Mouse (Mus musculus) left cerebral cortex, postnatal 36 days (tissue): Measurements from ENCODE around the gene Prex1. TPM values are rescaled to one million over a fixed set of nuclear protein-coding genes. Genes with fewer than 3 reads are reported as not detected.

Source experiments
- DNase-seq, 2 experiments: peaks; one replicate each; pipeline ENCODE4 v3.0.0; 2021 to 2022; ENCODE audit warnings: low spot score in 2 of 2, mixed read lengths in 1 of 2
- intact Hi-C: fragments of 180-260 bp; cut with DNase I; formaldehyde crosslinking; loops from one replicate; pipeline ENCODE4 v1.15.1; 2025
- total RNA-seq, 2 experiments: library from RNA; stranded (reverse); gene quantifications; 2 replicates each; pipeline ENCODE4 v1.2.3; 2021

Prex1 gene
- total RNA-seq, 2 experiments from 2014 or later: 104 to 114 TPM

- DNase-seq: no peak
- intact Hi-C loops: no loop called here
Measured at GRCm38 (mm10) chr2:166647242-166647641, 66.4 kb downstream of the Prex1 start.

GRCm38 (mm10) chr2:166646434-166647088, 67.1 kb downstream of the Prex1 start:
- no peak for DNase-seq
- intact Hi-C loops: no loop called here

GRCm38 (mm10) chr2:166644816-166645215, 68.8 kb downstream of the Prex1 start:
- intact Hi-C loops: no loop called here

GRCm38 (mm10) chr2:166642581-166642987, 71.0 kb downstream of the Prex1 start:
- DNase-seq: peak; percentile 71 to 76
- intact Hi-C loops: loop anchor here (2.0 kb wide), 1 partner anchor 20 kb away; no protein-coding TSS in a partner anchor

More at GRCm38 (mm10) chr2:166644816-166645215, 68.8 kb downstream of the Prex1 start:
- no peak for DNase-seq

GRCm38 (mm10) chr2:166639750-166640149, 73.9 kb downstream of the Prex1 start:
- DNase-seq: no peak
- intact Hi-C loops: loop anchor here (5.0 kb wide), 1 partner anchor 73 kb away; the partner anchor contains the start of gene Prex1

GRCm38 (mm10) chr2:166638947-166639641, 74.5 kb downstream of the Prex1 start:
- DNase-seq: no peak
- intact Hi-C loops: loop anchor here (5.0 kb wide), 1 partner anchor 73 kb away; the partner anchor contains the start of gene Prex1

GRCm38 (mm10) chr2:166638079-166638800, 75.4 kb downstream of the Prex1 start:
- intact Hi-C loops: loop anchor here (5.0 kb wide), 1 partner anchor 74 kb away; the partner anchor contains the start of gene Prex1
- no peak for DNase-seq

- no peak for DNase-seq
- intact Hi-C loops: loop anchor here (5.0 kb wide), 1 partner anchor 75 kb away; the partner anchor contains the start of gene Prex1
Measured at GRCm38 (mm10) chr2:166637673-166637990, 76.0 kb downstream of the Prex1 start.

GRCm38 (mm10) chr2:166636867-166637672, 76.6 kb downstream of the Prex1 start:
- intact Hi-C loops: loop anchor here (5.0 kb wide), 1 partner anchor 75 kb away; the partner anchor contains the start of gene Prex1
- DNase-seq: peak; percentile 74 to 76

- intact Hi-C loops: loop anchor here (5.0 kb wide), 1 partner anchor 77 kb away; the partner anchor contains the start of gene Prex1
- DNase-seq: no peak
Measured at GRCm38 (mm10) chr2:166635521-166635920, 78.1 kb downstream of the Prex1 start.

GRCm38 (mm10) chr2:166632571-166633361, 80.9 kb downstream of the Prex1 start:
- intact Hi-C loops: no loop called here
- peak in 1 of 2 experiments; percentile 59 for DNase-seq

GRCm38 (mm10) chr2:166631621-166632171, 81.9 kb downstream of the Prex1 start:
- intact Hi-C loops: no loop called here
- no peak for DNase-seq

GRCm38 (mm10) chr2:166631189-166631588, 82.4 kb downstream of the Prex1 start:
- no peak for DNase-seq
- intact Hi-C loops: no loop called here

GRCm38 (mm10) chr2:166629941-166630674, 83.5 kb downstream of the Prex1 start:
- intact Hi-C loops: loop anchor here (5.0 kb wide), 1 partner anchor 37 kb away; no protein-coding TSS in a partner anchor
- DNase-seq: peak in 1 of 2 experiments; percentile 55

- intact Hi-C loops: loop anchor here (5.0 kb wide), 1 partner anchor 40 kb away; no protein-coding TSS in a partner anchor
Measured at GRCm38 (mm10) chr2:166627578-166627977, 86.1 kb downstream of the Prex1 start.

GRCm38 (mm10) chr2:166625219-166625618, 88.4 kb downstream of the Prex1 start:
- DNase-seq: no peak

More at GRCm38 (mm10) chr2:166627578-166627977, 86.1 kb downstream of the Prex1 start:
- DNase-seq: no peak

GRCm38 (mm10) chr2:166623081-166623567, 90.5 kb downstream of the Prex1 start:
- intact Hi-C loops: no loop called here
- DNase-seq: no peak

More at GRCm38 (mm10) chr2:166625219-166625618, 88.4 kb downstream of the Prex1 start:
- intact Hi-C loops: loop anchor here (5.0 kb wide), 1 partner anchor 42 kb away; no protein-coding TSS in a partner anchor
